Mouse (Mus musculus) cerebellum, adult 2 months (tissue): Measurements from ENCODE around the gene Smarcad1.

Experiments
- CTCF ChIP-seq: fragments of 200-500 bp; IDR thresholded peaks from 2 replicates; pipeline ENCODE4 v1.5.1; 2011; ENCODE audit warnings: low read depth, mild to moderate bottlenecking, control low read depth, low read length, moderate library complexity, borderline replicate concordance; ENCODE audit not compliant: insufficient read depth
- POLR2A ChIP-seq: fragments of 200-500 bp; IDR thresholded peaks from 2 replicates; pipeline ENCODE4 v1.6.1; 2011; ENCODE audit warnings: low read length, control low read depth, borderline replicate concordance; ENCODE audit not compliant: insufficient read depth

- no peak for TF ChIP-seq POLR2A
- no peak for TF ChIP-seq CTCF
Observed at GRCm38 (mm10) chr6:65114902-65115301, 72.5 kb downstream of the Smarcad1 start.
